Mouse (Mus musculus) forelimb bud, embryonic 11.5 days (tissue): ENCODE measurements around the gene Hcfc1r1.

Experiments used
- DNase-seq: peaks from one replicate; pipeline ENCODE4 v3.0.0-alpha.2; 2012; ENCODE audit warnings: low read depth, low spot score

Hcfc1r1 gene

DNA sequence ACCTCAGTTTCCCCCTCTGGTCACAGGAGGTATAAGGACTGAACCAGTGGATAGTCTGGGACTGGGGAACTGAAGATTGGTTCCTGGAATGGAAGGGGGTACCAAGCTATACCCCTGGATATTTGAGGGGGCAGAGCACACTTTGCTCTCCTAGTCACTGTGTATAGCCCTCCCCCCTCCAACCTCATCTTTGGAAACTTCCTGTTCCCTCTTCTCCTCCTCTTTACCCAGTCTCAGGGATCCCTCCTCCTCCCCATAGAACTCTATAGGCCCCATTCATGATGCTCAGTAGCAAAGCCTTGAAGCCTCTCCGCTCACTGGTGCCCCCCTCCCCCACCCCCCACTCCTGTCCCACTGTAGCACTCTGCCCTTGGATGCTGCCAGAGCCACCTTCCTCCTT lies 46.1 kb downstream of the Hcfc1r1 start:
- no peak for DNase-seq

GRCm38 (mm10) chr17:23721886-23722285 lies 48.5 kb downstream of the Hcfc1r1 start:
- no peak for DNase-seq

- DNase-seq = no peak
Measured at GRCm38 (mm10) chr17:23722376-23723125, 49.2 kb downstream of the Hcfc1r1 start, which contains the start of gene 1520401A03Rik. TSS of gene 1520401A03Rik (minus strand) at chr17:23722783.
